Mouse (Mus musculus) gastrocnemius, postnatal 25 days (tissue): Measurements from ENCODE around the gene Gm11563. TPM values are rescaled to one million over a fixed set of nuclear protein-coding genes. Genes with fewer than 3 reads are reported as not detected.
"Not testable (repeated sequence)": the region's sequence is repeated elsewhere in the genome, so short reads cannot be mapped to it uniquely, and the experiment has no call there.

Experiments used
- DNase-seq: peaks from one replicate; pipeline ENCODE4 v3.0.0; 2022
- long read RNA-seq, 2 experiments: library from polyadenylated mRNA; stranded (forward); transcript quantifications; one replicate each; pipeline ENCODE4 v2.0.0; 2021
- total RNA-seq, 2 experiments: library from RNA; stranded (reverse); gene quantifications; 1 replicate in 1 of 2; 2 replicates in 1 of 2; pipeline ENCODE4 v1.2.3; 2021

Gm11563 gene
- total RNA-seq: not detected
- long read RNA-seq, experiment 1: 0 reads
- long read RNA-seq, experiment 2: 0 reads

DNA sequence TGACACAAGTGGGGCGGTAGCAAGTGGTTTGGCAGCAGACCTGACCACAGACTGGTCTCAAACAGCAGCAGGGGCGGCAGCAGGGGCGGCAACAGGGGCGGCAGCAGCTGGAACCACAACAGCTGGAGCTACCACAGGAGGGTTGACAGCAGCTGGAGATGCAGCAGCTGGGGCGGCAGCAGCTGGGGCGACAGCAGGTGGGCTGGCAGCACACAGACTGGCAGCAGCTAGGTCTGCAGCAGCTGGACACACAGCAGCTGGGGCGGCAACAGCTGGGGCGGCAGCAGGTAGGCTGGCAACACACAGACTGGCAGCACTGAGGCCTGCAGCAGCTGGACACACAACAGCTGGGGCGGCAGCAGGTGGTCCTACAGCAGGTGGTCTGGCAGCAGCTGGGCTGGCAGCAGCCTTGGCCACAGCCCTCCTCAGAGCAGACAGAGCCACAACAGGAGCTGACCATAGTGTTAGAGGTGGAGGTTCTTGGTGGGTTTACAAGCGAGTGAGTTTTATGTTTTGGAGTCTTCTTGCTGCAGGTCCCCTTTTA lies at the start of gene Gm11563:
Gene Gm11563, minus strand, starts transcription at position 494 of the 544 bp plus-strand sequence.
- DNase-seq: not testable (repeated sequence)

DNA sequence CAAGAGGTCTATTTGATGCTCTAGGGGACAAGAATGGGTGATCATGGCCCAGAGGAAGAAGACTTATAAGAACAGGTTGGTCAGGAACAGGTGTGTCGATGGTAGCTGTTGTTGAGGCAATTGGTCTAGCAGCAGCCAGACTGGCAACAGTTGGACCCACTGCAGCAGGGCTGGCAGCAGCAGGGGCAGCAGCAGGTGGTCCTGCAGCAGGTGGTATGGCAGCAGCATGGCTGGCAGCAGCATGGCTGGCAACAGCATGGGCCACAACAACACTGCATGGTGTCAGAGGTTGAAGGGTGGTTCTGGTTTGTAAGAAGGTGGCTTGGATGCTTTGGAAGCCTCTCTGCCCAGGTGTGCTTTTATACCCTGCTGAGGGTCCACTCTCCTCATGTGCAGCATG lies 31.7 kb upstream of the Gm11563 start, which contains the start of gene Gm14190:
Gene Gm14190, minus strand, starts transcription at position 278 of the 400 bp plus-strand sequence.
- DNase-seq: no peak

DNA sequence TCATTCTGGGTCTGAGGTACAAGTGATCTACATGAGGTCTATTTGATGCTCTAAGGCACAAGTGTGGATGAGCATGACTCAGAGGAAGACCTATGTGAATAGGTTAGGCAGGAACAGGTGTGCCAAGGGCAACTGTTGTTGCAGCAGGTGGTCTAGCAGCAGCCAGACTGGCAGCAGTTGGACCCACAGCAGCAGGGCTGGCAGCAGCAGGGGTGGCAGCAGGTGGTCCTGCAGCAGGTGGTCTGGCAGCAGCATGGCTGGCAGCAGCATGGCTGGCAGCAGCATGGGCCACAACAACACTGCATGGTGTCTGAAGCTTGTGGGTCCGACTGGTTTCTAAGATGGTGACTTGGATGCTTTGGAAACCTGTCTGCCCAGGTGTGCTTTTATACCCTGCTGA lies 26.5 kb upstream of the Gm11563 start:
- not testable (repeated sequence) for DNase-seq

DNA sequence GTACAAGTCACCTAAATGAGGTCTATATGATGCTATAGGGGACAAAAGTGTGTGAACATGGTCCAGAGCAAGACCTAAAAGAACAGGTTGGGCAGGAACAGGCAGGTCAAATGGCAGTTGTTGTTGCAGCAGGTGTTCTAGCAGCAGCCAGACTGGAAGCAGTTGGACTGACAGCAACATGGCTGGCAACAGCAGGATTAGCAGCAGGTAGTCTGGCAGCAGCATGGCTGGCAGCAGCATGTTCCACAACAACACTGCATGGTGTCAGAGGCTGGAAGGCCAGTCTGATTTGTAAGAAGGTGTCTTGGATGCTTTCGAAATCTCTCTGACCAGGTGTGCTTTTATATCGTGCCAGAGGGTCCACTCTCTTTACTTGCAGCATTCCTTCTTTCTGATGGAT lies 24.7 kb upstream of the Gm11563 start:
- DNase-seq: no peak

DNA sequence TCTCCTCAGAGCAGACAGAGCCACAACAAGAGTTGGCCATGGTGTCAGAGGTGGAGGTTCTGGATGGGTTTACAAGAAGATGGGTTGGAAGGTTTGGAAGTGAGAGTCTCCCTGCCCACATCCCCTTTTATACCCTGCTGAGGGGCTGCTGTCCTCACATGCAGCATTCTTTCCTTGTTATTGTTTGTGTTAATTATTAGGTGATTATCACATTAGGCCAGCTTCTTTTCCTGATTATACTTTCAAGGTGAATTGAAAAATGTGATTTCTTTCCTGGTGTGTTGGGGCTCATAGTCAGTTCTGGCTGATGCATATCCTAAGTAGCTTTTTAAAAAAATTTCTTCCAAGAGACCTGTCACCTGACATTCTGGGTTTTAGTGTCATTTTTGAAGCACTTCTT lies 7.1 kb upstream of the Gm11563 start, which contains the start of gene Krtap4-6:
Gene Krtap4-6, minus strand, starts transcription at position 101 of the 400 bp plus-strand sequence.
- no peak for DNase-seq

DNA sequence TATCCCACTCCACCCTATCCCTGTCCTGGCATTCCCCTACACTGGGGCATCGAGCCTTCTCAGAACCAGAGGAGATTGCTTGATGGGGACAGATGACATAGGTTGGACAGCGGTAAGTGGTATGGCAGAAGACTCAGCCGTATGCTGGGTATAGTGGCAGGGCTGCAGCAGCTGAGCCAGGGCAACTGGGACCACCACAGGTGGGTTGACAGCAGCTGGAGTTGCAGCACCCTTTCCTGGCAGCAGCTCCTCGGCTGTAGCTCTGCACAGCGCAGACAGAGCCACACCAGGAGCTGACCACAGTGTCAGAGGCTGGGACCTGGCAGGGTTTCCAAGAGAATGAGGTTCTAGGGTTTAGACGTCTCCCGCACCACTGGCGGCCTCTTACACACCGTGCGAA lies 4.0 kb upstream of the Gm11563 start:
- no peak for DNase-seq

DNA sequence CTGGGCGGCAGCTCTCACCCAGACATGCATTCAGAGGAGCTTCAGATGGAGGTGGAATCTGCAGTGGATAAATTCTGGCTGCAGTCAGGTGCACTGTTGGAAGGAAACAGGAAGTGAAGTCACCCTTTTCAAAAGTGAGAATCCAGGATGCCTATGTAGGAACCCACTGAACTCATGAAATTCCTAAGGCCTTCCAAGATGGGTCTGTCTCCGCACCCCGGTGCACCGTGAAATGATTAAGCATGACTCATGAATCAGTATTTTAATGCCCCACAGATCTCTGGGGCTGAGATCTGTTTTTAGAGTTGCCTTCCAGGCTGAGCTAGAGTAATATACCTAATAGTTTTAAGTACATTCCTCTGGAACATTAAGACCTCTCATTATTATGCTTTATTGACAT lies 496 bp upstream of the Gm11563 start:
- DNase-seq: no peak

DNA sequence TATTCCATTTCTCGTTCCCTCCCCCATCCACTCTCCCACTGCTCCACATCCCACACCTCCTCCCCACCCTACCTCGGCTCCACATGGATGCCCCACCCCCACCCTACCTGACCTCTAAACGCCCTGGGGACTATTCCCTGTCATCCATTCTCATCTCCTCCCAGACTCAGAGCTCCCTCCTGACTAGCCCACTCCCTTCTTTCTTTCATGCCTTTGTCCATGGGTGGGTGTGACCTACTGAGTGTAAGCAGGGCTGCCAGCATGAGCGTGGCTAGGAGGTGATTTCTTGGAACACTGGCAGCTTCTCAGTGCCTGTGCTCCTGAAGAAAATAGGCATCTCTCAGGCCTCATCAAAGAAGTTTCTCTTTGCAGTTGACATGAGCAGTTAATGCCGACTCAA lies 1.7 kb downstream of the Gm11563 start:
- DNase-seq: no peak

DNA sequence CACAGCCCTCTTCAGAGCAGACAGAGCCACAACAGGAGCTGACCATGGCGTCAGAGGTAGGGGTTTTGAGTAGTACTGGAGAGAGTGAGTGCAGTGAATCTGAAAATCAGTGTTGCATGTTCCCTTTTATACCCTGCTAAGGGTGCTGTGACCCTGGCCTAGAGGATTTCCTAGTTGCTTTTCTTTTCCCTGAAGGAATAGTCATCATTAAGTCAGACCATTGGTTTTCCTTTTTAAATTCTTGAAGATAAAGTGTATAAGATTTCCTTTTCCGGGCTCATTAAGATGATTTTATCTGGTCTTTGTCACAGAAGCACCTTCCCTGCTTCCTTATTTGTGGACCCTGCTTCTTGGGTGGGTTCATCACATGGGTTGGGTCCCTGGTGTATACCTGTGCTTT lies 8.6 kb downstream of the Gm11563 start, which contains the start of gene Gm11555:
Gene Gm11555, minus strand, starts transcription at position 101 of the 400 bp plus-strand sequence.
- no peak for DNase-seq

DNA sequence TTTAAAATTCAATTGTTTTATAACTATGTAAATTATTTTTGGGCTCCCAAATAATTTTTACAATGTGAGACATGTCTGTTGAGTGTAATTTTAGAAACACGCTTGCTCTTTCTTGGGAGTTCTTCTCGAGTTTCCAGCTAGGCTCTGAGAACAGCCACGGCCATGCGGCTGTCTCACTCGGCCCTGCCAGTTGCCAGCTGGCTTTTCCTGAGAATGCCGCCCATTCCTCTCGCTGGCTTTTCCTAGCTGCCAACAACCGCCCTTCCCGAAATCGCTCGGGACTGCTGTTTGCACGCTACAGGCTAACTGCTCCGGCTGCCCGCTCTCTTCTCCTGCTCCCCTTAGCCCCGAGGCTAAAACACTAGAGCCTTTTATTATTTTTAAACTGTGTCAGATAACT lies 12.3 kb downstream of the Gm11563 start:
- no peak for DNase-seq

DNA sequence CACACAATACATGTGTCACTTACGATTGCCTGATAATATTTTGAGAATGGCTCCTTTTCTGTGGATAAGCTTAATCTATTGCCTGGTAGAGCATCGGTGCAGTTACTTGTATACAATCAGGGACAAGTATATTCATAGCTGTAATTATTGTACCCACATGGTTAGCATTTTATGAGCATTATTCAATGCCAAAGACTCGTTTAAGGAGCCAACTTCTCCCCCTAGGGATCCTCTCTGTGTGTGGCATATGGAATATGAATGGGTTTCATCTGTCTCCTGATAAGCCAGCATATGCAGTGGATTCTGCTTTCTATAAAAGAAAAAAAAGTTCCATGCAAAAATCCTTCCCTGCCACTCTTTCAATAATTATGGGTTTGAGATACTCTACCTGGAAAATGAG lies 14.4 kb downstream of the Gm11563 start:
- no peak for DNase-seq

DNA sequence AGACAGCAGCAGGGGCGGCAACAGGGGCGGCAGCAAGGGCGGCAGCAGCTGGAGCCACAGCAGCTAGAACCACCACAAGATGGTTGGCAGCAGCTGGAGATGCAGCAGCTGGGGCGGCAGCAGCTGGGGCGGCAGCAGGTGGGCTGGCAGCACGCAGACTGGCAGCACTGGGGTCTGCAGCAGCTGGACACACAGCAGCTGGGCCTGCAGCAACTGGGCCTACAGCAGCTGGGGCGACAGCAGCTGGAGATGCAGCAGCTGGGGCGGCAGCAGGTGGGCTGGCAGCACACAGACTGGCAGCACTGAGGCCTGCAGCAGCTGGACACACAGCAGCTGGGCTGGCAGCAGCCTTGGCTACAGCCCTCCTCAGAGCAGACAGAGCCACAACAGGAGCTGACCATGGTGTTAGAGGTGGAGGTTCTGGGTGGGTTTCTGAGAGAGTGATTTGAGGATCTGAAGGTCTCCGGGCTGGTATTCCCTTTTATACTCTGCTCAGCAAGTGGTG lies 15.1 kb downstream of the Gm11563 start, which contains the start of gene Krtap4-7:
Gene Krtap4-7, minus strand, starts transcription at position 455 of the 505 bp plus-strand sequence.
- DNase-seq: not testable (repeated sequence)

DNA sequence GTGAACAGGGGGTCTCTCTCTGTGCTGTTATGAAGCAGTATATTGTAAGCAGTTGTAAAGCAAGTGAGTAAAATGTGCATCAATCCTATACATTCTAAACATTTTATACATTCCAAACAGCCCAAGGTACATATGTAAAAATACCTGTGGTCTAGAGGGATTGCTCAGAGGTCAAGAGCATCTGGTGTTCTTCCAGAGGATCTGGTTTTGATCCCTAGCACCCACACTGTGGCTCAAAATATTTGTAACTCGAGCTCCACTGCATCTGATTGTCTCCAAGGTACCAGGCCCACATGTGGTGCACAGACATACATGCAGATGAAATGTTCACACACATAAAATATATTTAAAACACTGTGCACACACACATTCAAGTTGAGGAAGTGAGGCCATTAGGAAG lies 17.8 kb downstream of the Gm11563 start:
- DNase-seq: no peak

DNA sequence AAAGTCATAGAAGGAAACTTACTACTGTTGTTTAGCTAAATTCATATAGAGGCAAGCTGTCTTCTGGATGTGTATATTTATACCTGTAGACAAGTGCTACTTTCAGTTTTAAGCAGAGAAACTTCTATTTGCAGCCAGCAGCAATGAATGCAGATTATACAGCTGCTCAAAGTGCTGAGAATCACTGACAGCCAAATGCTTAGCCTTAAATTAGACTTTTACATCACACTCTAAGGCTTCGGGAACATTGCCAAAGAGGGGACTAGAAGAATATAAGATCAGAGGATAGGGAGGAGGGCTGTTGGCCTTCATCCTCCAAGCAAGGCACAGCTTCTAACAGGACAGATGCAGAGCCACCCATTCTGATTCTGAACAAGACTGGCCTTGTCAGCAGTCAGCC lies 21.7 kb downstream of the Gm11563 start:
- no peak for DNase-seq

DNA sequence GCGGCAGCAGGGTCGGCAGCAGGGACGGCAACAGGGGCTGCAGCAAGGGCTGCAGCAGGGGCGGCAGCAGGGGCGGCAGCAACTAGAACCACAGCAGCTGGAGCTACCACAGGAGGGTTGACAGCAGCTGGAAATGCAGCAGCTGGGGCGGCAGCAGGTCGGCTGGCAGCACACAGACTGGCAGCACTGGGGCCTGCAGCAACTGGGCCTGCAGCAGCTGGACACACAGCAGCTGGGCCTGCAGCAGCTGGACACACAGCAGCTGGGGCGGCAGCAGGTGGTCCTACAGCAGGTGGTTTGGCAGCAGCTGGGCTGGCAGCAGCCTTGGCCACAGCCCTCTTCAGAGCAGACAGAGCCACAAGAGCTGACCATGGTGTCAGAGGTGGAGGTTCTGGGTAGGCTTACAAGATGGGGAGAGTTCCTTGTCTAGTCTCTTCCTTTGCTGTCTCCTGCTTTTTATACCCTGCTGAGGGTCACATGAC lies 24.1 kb downstream of the Gm11563 start, which contains the start of gene Krtap4-2:
Gene Krtap4-2, minus strand, starts transcription at position 432 of the 482 bp plus-strand sequence.
- DNase-seq: no peak

DNA sequence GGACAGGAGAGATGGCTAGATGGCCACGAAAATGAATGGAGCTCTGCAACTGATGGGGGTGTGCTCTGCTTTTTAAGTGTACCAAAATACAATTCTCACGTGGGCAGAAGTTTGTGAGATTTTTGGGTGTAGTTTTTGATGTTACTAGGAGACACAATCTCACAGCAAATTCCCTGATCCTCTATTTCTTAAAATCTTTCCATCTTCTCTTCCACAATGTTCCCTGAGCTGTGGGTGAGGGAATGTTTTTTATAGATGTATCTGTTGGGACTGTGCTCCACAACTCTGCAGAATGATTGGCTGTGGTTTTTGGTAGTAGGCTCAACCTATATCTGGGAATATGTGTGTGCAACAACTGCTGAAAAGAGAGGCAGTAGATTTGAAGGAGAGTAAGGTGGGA lies 25.5 kb downstream of the Gm11563 start:
- no peak for DNase-seq

DNA sequence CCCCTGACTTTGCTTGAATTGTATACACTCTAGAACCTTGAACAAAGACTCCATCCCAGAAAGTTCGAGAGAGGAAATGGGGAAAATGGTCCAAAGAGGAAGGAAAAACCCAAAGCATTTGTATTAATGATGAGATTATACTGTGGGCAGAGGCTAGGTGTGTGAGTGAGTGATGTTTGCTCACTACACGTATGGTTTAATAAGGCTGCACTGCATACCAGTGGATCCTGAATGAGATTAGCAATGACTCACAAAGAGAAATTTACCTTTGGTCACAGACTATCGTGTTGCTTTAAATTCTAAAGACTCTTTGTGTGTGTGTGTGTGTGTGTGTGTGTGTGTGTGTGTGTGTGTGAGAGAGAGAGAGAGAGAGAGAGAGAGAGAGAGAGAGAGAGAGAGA lies 27.9 kb downstream of the Gm11563 start:
- DNase-seq: no peak

DNA sequence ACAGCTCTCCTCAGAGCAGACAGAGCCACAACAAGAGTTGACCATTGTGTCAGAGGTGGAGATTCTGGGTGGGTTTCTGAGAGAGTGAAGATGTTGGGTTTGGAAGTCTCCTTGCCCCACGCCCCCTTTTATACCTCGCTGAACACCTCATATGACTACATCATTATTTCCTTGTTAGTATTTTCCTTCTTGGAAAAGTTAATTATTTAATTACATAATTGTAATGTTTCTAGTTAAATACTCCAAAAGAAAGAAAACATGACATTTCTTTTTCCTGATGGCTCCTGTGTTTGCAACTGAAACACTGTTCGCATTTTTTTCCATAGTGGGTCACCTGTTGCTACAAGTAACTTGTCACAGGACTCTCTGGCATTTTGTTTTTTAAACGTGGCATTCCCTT lies 30.6 kb downstream of the Gm11563 start, which contains the start of gene Krtap4-1:
Gene Krtap4-1, minus strand, starts transcription at position 101 of the 400 bp plus-strand sequence.
- DNase-seq: no peak

DNA sequence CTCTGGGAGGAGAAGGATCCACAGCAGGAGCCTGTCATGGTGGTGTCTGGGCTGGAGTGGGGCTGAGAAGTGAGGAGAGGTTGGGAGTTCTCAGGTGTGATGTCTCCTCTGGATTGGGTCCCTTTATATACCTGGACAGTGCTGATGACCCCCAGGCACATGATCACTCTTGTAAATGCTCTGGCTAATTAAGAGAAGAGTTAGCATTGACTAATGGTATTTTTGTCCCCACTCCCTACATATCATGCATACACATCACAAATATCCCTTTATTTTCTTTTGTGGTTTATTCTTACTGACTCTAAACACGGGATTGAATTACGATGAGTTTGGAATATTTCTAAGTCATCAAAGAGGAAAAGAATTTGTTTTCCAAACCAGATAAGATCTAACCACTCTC lies 38.4 kb downstream of the Gm11563 start, which contains the start of gene Gm11562:
Gene Gm11562, minus strand, starts transcription at position 101 of the 400 bp plus-strand sequence.
- no peak for DNase-seq

DNA sequence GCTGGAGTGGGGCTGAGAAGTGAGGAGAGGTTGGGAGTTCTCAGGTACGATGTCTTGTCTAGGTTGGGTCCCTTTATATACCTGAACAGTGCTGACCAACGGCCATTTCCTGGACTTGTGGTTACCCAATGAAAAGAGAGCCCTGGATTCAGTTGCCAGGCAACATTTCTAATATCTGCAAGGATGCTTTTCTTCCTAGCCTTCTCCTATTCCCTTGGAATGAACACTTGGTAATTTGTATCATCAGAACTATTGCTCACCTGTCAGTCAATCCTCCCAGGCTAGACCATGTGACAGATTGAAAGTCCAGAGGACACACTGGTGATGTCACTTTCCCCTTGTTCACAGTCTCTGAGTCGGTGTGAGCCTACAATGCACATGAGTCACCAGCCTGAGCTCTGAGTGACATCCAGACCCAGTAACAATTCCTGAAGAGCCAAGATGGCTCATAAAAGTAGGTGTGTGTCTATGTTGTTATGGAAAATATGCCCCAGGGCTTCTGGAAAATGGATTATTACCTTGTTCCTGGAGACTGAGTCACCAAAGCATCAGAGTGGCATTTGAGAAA lies 43.9 kb downstream of the Gm11563 start, which contains the start of gene Krtap2-4:
Gene Krtap2-4, minus strand, starts transcription at position 51 of the 568 bp plus-strand sequence.
- no peak for DNase-seq

DNA sequence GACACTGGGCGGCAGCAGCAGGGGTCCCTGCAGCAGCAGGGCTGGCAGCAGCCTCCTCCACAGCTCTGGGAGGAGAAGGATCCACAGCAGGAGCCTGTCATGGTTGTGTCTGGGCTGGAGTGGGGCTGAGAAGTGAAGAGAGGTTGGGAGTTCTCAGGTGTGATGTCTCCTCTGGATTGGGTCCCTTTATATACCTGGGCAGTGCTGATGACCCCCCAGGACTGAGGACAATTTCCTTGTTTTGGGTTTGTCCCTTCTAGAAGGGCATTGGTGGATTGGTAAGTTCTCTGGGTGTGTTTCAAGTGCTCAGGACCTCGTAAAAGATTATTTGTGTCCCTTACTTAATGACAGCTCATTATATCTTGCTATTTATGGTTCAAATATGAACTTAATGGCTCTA lies 48.7 kb downstream of the Gm11563 start, which contains the start of gene Gm11937:
Gene Gm11937, minus strand, starts transcription at position 101 of the 400 bp plus-strand sequence.
- DNase-seq: not testable (repeated sequence)

DNA sequence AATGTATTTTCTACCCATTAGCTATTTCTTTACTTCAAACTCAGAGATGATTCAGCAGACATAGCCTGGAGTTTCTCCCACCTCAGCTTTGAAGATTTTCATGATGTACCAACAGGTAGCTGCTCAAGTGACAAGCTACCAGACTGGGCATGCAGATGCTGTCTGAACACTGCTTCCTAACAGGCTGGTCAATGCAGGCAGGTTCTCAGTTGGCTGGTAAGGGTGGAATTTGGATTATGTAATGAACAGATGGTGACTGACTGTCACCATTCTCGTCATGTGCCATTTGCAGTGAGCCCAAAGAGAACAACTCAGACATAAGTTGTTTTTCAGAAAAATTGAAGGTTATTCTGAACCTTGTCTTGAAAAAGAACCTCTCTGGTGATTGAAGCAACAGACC lies 49.6 kb downstream of the Gm11563 start:
- DNase-seq: no peak
